Mouse (Mus musculus) layer of hippocampus, adult 8-10 months (tissue): ENCODE data around the gene Noxred1. TPM values are rescaled to one million over a fixed set of nuclear protein-coding genes. Genes with fewer than 3 reads are reported as not detected.

ENCODE experiments used
- microRNA-seq, 2 experiments: library from miRNA; unstranded; fragments of <30 nt; microRNA quantifications; one replicate each; pipeline ENCODE4 v1.2.0; 2022
- total RNA-seq, 4 experiments: library from RNA; stranded (reverse); gene quantifications; 2 replicates each; pipeline ENCODE4 v1.2.4; 2022

The Noxred1 gene
- total RNA-seq, 4 experiments from 2014 or later, result 1.4 to 4.1 (median 2.7) TPM

Small RNA genes within 50 kb of the gene (microRNA-seq; reads per million reads assigned to microRNA genes)
- 0 reads per million in 2 experiments for gene Gm47293

Other genes starting within 250 kb of the Noxred1 start
- gene Zdhhc22, start 248.3 kb downstream of the Noxred1 start, total RNA-seq, result 10 to 100 TPM; 12.3 to 18.3 (median 13.7) TPM
- 10 to 100 TPM; 30.7 to 42.1 (median 36.4) TPM for gene Tmem63c, start 217.4 kb downstream of the Noxred1 start, total RNA-seq
- 1 to 10 TPM; 2.6 to 4.2 (median 3.4) TPM for gene Ngb, start 136.2 kb downstream of the Noxred1 start, total RNA-seq
- gene Gstz1, start 91.6 kb downstream of the Noxred1 start, total RNA-seq, result 10 to 100 TPM; 51.9 to 56.0 (median 54.8) TPM
- gene Pomt2, start 90.8 kb downstream of the Noxred1 start, total RNA-seq, result 10 to 100 TPM; 18.0 to 19.8 (median 18.7) TPM
- 1 to 10 TPM; 3.1 to 4.5 (median 4.2) TPM for gene Samd15, start 39.0 kb downstream of the Noxred1 start, total RNA-seq
- gene Tmed8, start 38.3 kb downstream of the Noxred1 start, total RNA-seq, result 10 to 100 TPM; 25.6 to 32.4 (median 29.0) TPM
- gene Vipas39, start 27.5 kb upstream of the Noxred1 start, total RNA-seq, result 10 to 100 TPM; 56.4 to 62.0 (median 61.4) TPM
- gene Ahsa1, start 27.7 kb upstream of the Noxred1 start, total RNA-seq, result 100 to 1,000 TPM; 150 to 192 (median 175) TPM
- gene Ism2, start 61.0 kb upstream of the Noxred1 start, total RNA-seq, result under 1 TPM in 2 of 4 experiments, not detected in 2; 0.29 TPM
- gene Sptlc2, start 149.6 kb upstream of the Noxred1 start, total RNA-seq, result 10 to 100 TPM; 32.5 to 50.1 (median 37.4) TPM
- 100 to 1,000 TPM; 102 to 127 (median 112) TPM for gene Slirp, start 205.2 kb upstream of the Noxred1 start, total RNA-seq
- 10 to 100 TPM; 21.4 to 29.0 (median 24.3) TPM for gene Alkbh1, start 205.3 kb upstream of the Noxred1 start, total RNA-seq
- gene Snw1, start 233.5 kb upstream of the Noxred1 start, total RNA-seq, result 10 to 100 TPM; 59.6 to 69.6 (median 65.4) TPM